Mouse (Mus musculus) lung, postnatal 36 days (tissue): ENCODE results near the gene Flvcr1.

ENCODE experiments used
- DNase-seq: peaks from one replicate; pipeline ENCODE4 v3.0.0; 2022; ENCODE audit warnings: mixed read lengths

Flvcr1 gene

DNA sequence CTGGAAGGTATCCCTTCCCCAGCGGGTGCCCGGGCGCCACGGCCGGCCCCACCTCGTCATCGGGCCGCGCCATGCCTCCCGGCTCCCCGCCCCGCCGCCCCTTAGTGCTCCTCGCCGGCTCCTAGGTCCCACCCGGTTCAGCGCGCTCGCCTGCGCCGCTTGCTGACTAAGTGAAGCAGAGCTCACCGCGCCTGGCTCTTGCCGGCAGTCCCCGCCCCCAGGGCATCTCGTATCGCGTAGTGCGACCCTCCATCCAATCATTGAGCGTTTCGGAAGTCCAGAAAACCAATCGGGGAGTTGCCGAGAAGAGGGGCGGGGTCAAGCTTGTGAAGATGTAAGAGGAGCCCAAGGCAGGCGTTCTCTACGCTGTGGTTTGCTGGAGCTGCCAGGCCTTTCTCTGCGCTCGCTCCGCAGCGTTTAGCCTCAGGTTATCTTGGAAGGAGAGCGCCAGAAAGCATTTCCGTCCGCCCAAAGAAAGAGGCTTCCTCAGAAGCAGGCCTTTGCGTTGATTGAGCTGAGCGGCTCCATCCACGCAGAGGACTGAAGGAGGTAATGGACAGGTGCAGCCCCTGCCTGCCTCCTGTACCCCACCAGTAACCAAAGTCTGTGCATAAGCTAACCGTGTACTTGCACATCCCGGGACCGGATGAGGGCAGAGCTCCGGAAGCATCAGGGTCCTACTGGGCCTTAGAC is at the start of gene Flvcr1:
Flvcr1 (minus strand) TSS at position 138 of the 693 bp plus-strand sequence.
- peak; percentile 100 for DNase-seq

DNA sequence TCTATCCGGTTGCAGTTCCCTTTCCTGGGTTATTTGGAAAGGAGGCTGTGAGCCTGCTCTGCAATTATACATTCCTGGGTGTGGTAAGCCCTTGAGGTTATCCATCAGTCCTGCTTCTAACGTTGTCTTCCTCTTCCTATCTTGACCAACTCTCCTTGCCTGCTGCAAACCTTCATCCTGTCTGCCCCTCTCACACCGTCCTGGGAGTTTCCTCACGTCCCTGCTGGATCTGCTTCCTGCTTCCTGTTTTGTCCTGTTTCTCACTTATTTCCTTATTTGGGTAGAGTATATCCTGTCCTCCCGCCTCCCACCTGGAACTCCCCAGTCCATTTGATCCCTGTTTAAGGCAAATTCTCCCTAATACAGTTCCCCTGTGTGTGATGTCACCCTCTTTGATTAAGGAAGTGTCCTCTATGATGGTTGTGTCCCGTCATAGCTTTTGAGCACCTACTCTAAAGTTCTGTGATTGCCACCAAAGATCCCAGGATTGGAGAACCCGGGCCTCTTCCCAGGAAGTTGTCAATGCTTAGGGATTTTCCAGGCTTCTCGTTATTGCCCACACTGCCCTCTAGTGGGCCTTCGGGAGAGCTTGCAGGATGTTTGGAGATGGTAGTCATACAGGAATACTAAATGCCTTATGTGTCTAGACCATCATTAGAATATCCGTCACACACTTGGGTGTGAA is 49.4 kb upstream of the Flvcr1 start:
- peak; percentile 82 for DNase-seq

DNA sequence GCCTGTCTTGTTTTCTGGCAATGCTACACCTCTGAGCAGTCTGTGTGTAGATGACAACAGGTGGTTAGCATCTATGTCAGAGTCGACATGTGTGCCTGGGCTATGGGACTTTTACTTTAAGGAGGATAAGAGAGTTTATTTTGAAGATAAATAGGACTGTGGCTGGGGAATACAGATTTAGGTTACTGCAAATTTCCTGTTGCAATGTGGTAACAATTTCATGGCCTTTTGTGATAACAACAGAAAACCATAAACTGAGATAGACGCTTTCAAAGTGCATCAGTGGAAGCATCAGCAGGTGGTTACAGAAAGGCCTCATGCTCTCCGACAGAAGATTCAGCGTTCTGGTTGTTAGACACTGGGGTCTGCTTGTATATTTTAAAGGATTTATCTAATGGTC is 47.5 kb upstream of the Flvcr1 start:
- no peak for DNase-seq

DNA sequence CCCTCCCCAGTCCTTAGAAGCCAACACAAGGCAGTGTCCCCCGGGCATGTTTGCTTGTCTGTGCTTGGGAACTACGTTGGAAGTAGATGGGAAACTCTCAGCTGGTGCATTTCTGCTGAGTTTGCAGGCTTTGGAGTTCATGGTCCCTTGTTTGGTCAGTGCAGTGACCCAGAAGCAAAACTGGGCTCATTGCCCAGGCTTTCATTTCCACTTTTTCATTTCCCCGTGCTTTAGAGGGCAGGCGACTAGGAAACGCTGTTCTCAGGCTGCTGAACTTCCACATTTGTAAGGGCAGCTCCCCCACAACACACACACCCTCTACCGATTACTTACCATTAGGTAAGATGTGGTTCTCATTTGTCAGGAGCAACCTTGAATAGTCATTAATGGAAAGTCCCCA is 47.0 kb upstream of the Flvcr1 start:
- DNase-seq: peak; percentile 79

DNA sequence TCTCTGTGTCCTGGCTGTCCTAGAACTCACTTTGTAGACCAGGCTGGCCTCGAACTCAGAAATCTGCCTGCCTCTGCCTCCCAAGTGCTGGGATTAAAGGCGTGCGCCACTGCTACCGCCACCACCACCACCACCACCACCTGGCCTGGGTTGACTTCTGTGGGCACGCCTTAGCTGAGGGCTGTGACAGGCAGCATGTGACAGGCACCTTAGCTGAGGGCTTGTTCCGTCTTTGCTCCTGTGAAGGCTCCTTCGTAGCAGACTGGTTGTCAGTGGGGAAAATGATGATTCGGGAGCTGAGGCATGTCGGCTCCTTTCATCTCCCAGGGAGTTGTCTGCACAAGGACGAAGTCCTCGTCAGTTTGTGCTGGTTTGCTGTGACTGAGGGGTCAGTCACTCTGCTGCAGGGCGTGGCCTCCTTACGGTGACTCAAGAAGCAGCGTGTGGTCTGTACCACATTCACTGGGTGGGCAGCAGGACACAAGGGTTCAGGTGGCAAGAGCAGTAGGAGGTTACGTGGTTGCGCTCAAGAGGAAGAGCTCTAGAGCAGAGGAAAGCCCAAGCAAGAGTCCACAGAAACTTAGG is 46.5 kb upstream of the Flvcr1 start:
- DNase-seq: no peak

DNA sequence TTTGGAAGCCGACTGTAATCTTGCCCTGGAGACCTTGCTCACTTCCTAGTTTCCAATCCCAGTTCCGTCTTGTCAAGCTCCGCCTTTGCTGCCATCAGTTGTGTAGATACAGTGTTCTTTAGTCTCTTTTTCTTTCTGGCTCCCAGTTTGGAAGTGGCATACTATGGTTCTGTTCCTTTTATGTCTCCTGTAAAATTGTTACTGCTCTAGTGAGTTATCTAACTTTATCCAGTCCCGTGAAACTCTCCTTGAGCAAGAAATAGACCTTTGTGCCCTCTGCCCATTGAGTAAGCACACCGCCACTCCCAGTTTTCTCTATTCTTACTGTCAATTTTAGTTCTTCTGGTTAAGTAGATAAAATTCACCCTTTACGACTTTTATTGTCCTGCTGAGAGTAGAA is 45.7 kb upstream of the Flvcr1 start:
- peak; percentile 11 for DNase-seq

DNA sequence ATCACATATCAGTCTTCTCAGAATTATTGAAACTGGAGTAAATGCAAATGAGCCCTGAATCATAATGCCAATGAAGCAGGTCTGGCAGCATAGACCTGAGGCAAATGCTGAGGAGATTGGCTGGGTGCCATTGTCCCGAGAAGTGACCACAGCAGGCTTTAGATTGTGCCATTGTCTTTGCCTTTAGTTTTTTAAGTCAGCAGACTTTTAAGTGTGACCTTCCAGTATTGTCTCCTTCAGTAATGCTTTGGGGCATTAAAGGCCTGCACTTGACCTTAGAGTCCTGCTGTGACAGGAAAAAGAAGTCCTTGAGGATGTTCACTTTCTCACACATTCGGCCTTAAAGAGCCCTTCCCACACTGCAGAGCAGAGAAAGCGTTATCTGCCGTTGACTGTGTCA is 44.3 kb upstream of the Flvcr1 start:
- DNase-seq: no peak

DNA sequence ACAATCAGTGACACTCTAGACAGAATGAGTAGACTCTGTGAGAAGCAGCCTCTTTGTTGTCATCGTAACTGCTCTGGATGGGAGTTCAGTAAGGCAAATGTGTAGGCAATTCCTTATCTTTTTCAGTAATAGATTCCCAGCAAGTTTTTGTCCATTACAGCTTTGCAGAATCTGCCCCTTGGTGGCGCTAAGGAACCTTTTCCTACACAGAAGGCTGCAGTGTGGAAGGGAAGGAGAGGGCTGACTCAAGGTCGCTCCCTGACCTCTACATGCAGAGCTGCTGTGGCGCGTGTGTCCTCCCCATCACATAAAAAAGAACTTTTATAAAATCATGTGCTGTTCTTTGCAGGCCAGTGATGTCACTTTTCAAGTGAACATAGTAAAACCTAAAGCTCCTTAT is 42.4 kb upstream of the Flvcr1 start:
- DNase-seq: peak; percentile 13

DNA sequence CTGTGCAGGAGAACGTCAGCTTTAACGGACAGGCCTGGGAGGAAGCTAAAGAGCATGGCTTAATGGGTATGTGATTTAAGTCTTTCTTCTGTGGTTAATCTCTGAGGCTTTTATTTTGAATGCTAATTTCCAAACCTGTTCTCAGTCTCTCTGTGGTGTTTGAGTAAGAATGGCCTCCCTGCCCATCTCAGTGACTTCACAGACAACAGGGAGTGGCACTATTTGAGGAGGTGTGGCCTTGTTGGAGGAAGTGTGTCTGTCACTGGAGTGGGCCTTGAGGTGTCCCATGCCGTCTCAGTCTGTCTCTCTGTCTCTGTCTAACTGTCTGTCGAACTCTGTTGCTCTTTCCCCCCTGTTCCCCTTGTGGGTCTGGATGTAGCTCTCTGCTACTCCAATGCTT is 39.2 kb upstream of the Flvcr1 start:
- DNase-seq: no peak

DNA sequence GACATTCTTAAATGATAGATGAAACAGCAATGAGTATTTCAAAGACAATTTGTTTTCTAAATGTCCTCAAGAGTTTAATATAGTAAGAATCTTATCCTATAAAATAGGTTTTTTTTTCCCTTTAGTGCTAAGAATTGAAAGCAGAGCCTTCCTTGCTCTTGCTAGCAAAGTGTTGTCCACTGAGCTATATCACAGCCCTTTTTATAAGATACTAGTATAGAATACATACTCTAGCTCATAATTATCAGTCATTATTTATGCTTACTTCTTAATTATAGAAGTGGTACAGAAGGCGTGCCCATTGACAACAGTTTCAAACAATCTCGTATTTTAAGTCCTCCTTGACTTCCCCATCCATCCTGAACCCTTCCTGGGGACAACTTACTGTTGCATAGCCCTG is 38.6 kb upstream of the Flvcr1 start:
- DNase-seq: no peak

DNA sequence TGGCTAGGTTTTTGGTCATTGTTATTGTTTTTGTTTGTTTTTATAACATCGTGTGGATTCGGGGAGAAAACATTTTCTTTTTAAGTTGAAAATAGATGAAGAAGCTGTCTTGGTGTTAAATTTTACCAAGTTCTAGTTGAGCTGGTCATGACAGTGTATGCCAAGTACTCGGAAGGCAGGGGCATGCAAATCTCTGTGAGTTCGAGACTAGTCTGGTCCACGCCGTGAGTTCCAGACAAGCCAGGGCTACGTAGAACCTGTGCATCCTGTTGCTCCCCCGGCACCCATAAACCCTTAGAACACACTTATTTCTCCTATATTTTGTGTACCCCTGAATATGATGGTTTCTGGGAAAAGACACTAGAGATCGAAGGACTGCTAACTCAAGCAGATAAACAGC is 37.7 kb upstream of the Flvcr1 start:
- no peak for DNase-seq

DNA sequence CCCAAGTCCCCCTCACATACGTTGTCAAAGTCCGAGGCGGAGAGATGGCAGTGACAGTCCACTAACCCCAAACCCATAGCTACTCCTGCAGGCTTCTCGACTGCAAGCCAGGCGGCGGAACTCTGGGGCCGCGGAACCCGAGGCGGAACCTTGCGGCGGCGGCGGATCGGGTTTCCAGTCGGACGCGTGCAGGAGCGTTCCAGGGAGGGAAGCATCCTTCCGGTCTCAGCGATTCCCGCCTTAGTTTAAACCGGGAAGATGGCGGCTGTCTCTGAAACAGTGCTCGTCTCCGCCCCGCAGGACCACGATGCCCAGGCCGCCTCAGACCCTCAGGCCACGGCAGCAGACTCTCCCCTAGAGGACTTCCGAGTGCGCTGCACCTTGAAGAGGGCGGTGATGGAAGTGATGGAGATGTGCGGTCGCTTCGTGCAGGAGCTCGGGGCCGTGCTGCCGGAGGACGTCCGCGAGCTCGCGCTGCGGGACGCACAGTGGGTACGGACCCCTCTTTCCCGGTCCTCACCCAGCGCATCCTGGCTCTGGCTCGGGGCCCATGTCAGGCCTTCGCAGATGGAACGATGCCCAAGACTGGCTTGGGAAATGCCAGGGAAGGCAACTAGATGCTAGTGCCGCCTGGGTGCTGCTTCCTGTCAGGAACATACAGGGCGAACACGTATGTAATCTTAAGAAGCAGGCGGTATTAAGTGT is 37.0 kb upstream of the Flvcr1 start, which contains the start of the genes Tatdn3 and Nsl1:
Tatdn3 (minus strand) TSS at position 152 of the 705 bp plus-strand sequence.
Nsl1 (plus strand) TSS at position 232 of the 705 bp plus-strand sequence.
- DNase-seq: peak; percentile 86

DNA sequence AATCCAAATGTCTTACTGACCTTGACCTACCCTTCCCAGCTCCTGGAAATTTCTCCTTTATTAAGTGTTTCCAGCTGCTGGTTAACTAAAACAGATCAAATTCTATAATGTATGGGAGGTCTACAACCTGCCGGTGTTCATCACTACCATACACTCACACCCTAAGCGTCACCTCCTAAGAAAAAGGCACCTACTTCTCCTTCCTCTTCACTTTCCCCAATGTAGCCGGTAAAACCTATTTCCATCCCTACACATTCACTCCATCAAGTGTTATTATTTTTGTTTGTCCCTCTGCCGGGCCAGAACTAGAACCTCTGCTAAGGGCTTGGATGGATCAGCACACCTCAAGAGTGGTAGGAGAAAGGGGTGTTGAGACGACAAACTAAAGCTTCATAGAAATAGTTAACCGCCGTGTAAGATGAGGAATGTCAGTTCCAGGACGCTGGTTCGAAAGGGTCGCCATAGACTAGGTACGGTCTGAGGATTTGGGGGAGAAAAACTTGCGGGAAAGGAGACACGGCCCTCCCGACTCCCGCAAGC is 36.4 kb upstream of the Flvcr1 start:
- DNase-seq: no peak

DNA sequence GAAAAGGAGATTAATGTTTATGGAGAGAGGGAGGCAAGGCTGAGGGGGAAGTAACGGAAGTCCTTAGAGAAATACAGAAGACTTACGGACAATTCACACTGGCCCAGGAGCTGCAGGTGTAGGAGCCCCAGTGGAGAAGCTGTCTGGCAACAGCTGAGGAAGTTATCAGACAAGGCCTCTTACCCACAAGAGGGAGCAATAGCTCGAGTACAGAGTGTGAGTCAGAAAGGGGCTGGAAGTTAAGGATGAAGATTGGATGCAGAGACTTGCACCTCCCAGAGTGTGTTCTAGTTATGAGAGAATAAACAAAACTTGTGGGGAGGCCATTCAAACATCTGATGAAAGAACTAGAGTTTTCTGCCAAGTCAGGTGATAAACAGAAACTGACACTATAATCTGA is 31.5 kb upstream of the Flvcr1 start:
- no peak for DNase-seq

DNA sequence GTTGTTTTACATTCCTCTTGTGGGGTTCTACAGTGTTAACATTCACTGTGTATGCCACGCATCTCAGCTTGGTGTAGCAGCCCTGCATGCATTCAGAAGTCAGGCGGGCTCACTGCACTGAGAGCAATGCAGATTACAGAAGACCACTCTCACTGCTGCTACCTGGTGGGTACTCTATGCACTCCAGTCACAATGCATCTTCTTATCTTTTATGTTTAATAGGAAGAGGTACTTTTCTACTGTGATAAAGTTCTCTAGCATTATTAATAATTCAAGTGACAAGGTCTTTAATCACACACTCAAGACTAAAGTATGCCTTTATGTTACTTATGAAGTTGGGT is 29.5 kb upstream of the Flvcr1 start:
- DNase-seq: no peak

DNA sequence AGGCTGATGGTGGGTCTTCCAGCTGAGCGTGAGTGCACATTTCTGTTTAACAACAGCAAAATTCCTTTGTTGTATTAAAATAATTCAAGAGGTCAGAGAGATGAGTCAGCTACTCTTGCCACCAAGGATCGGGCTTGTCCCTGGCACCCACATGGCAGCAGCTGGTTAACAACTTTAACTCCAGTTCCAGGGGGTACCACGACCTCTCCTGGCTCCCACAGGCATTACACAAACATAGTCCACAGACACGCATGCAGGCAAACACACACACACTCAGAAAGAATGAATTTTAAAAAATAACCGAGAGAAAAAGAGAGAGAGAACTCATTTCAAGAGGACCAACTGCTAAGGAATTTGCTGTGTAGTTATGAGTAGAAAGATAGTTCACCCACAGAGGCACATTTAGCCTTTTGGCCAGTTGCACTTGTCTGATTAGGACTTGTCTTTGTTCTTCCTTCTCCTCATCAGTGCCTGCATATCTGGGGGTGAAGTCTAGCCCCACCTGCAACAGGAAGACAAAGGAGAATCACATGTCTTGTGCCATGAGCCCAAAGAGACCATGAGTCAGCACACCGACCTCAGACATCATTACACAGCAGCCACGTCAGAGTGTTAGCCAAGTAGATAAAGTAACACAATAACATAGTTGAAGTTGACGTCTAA is 29.0 kb upstream of the Flvcr1 start:
- DNase-seq: no peak

DNA sequence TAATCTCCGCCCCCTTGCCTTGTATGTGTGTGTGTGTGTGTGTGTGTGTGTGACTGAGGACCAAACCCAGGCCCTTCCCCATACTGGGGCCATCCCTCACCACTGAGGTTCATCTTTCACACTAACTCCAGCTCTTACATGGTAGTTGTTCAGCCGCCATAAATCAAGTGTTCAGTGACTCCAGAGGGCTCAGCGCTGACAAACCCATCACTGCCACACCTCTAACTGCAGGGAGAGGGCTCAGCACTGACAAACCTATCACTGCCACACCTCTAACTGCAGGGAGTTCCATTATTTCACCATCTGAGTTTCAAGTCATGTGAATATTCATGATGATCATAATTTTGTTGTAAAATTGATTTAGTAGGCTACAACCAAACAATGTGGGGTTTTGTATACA is 27.6 kb upstream of the Flvcr1 start:
- DNase-seq: no peak

DNA sequence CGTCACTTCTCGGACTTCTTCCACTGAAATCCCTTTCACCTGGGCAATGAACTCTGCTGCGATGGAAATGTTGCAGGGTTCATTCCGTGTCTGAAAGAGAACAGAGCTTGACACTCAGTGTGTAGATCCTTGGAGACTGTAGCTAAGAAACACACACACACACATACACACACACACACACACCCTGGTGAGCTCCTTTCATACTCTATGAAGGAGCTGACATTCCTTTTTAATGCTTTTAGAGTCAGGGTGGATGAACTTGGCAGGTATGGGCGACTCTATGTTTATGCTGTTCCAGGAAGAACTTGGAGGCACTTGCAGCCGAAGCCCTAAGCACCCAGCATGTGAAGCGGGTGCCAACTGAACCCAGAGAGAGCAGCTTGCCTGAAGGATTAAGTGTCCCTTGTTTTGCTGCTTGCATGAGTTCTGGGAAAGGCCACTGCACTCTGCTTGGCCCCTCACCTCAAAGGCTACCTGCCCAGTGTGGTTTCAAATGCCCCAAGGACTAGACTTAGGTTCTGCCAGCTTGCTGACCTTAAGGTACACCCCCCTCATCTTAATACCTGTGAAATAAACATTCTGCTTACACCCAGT is 20.4 kb upstream of the Flvcr1 start:
- no peak for DNase-seq

DNA sequence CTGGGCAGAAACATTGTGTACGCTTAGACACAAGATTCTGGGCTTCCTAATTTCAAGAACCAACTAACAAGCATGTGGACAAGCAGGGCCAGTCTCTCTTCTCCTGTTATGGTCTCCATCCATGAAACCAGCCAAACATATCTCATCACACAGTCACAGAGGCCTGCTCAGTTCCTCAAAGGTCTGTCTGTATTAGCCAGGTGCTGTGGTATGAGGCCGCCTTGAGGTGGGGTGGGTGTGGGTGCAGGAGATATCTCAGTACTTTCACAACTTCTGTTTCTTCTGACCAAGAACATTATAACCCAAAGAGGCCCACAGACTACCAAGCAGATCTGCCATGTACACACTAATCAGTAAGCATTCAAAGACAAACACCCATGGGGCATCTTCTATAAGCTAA is 19.3 kb upstream of the Flvcr1 start:
- no peak for DNase-seq

DNA sequence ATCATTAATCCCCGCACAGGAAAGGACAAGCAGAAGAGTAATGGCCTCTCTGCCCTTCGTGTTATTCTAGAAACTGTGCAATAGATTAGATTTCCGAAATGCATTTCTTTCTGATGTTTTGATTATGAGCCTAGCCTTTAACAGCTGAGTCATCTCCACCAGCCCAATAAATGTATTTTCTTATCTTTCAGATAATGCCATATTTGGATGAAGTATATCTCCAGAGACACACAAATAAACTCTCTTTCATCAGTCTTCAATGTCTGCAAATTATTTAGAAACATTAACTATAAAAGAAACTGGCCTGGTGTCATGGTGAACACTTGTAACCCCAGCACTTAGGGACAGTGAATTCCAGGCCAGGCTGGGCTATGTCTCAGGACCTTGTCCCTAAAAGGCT is 16.7 kb upstream of the Flvcr1 start:
- DNase-seq: no peak

DNA sequence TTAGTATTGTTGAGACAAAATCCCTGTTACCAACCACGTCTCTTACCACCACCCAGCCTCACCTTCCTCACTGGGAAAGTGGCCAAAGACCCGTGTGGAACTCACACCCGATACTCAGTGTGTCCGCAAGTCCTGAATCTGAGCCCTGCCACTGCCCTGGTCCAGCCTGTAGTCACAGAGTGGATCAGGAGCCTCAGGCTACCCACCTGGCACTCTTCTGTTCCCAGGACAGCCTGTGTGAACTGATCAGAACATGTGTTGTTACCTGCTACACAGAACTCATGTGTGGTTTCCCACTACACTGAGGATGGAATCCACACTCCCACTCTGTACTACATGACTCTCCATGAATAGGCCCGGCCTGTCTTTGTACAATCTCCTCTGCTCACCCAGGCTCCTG is 16.1 kb upstream of the Flvcr1 start:
- no peak for DNase-seq

DNA sequence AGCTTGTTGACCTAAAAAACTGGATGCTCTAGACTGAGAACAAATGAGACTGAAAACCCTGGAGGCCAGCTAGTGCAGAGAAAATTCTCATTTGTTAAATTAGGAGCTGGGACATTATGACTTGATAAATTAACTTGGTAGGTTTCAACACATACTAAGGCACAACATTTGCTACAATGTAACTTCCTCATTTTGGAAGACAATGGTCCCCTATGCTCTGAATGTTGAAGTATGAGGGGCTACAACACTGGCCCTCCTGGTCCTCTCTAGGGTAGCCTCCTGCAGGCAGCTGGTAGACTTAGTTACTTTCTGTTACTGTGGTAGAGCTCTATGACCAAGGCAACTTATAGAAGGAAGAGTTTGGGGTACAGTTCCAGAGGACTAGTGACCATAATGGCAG is 15.4 kb upstream of the Flvcr1 start:
- no peak for DNase-seq

DNA sequence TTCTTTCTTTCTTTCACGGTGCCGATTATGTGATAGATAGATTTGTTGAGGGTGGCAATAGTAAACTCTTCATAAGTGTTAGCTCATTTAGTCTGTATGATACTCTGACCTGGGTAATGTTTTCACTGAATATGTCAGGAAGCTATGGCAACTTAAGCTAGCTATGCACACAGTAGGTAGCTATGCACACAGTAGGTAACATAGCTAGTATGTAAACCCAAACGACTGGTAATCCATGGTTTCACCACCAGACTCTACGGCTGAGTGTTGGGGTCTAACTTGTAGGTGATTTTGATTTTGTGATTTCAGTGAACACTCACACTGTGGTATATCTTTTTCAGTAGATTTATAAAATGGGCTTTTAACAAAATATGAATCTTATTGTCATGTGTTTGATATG is 12.0 kb upstream of the Flvcr1 start:
- DNase-seq: no peak
